Mouse (Mus musculus): ENCODE measurements around the gene Msmb. TPM values are rescaled to one million over a fixed set of nuclear protein-coding genes. Genes with fewer than 3 reads are reported as not detected.
"Not testable (repeated sequence)": the region's sequence is repeated elsewhere in the genome, so short reads cannot be mapped to it uniquely, and the experiment has no call there.

The Msmb gene
- total and polyA plus RNA-seq, 2 experiments from 2014 or later, result not detected

DNA sequence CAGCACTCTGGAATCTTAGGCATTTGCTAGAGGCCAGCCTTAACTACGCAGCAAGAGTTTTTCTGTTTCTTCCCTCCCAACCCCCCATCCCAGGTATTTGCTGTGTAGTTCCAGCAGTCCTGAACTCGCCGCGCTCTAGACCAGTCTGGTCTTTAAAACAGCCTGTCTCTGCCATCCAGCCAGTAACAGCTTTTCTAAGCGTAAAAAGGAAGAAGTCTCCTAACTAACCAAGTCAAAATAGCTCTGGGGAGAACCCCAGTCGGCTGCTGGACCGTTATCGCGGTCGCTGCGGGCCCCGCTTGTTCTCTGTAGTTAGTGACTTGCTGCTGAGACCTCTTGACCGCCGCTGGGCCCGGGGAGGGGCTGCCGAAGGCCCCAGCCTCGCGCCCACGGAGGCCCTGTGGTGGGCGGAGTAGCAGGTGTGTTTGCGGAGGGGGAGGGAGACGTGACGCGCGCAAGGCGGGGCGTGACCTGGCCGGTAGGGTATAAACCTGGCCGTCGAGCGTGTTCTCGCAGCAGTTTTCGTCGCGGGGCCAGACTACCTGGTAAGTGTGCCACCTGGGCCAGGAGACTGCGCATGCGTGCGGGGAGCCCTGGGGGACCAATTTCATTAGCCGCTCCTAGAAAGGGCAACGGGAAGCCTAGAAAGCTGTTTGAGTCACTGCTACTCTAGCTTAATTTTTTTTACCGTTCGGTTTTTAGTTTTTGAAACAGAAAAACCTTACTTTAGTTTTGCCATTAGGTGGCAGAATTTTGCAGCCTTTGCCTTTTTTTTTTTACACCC is 23.6 kb downstream of the Msmb start:
- ATAC-seq (peak; percentile 48), DNase-seq (peak; percentile 18)
- H3K27me3 ChIP-seq (ENCODE audit: insufficient read depth, low read length), result no peaks in the 10 kb centered on the region
- H3K9me3 ChIP-seq (ENCODE audit: low read length), result no peaks in the 10 kb centered on the region
- peak overlapping the region; percentile 57 for H3K9ac ChIP-seq
- H3K4me3 ChIP-seq (ENCODE audit: low read depth, low read length), result peak overlapping the region; percentile 40
- no peaks in the 10 kb centered on the region for H3K36me3 ChIP-seq (ENCODE audit: insufficient read depth)
- peaks cover 13% of the 10 kb centered on the region for H3K4me1 ChIP-seq (ENCODE audit: insufficient read depth)
- TF ChIP-seq CTCF (IDR thresholded peaks at IDR 0.05; ENCODE audit: low read depth), result no peak; the same call in 1 of the 2 replicates
- no peak overlapping the region for H3K27ac ChIP-seq (ENCODE audit: low read depth, low read length)
- 1% methylated on average over 42 of the region's 42 CpGs for WGBS
- H3K4me2 ChIP-seq (ENCODE audit: low read depth), result peak overlapping the region; percentile 93

- Histone ChIP-seq H3K4me2 (ENCODE audit: low read depth) (0 out of 2 replicates have a peak overlapping the region, but pooled peaks have one; percentile 93), H3K27me3 (ENCODE audit: insufficient read depth, low read length) (no peaks in the 10 kb centered on the region), H3K9ac (no peak overlapping the region), H3K9me3 (ENCODE audit: low read length) (no peaks in the 10 kb centered on the region), H3K4me3 (ENCODE audit: low read depth, low read length) (peak overlapping the region; percentile 40), H3K4me1 (ENCODE audit: insufficient read depth) (peaks cover 7% of the 10 kb centered on the region; the same call in 1 of the 2 replicates), H3K36me3 (ENCODE audit: insufficient read depth) (no peaks in the 10 kb centered on the region), H3K27ac (ENCODE audit: low read depth, low read length) (no peak overlapping the region)
- DNase-seq, result no peak
- TF ChIP-seq CTCF (IDR thresholded peaks at IDR 0.05; ENCODE audit: low read depth), result no peak
- ATAC-seq, result no peak
- 79% methylated on average over 2 of the region's 2 CpGs for WGBS
Measured at GRCm38 (mm10) chr14:32166062-32166441, 24.2 kb downstream of the Msmb start.

GRCm38 (mm10) chr14:32166840-32167239 is 25.0 kb downstream of the Msmb start:
- DNase-seq (no peak), ATAC-seq (no peak)
- Histone ChIP-seq H3K9me3 (ENCODE audit: low read length) (no peaks in the 10 kb centered on the region), H3K27me3 (ENCODE audit: insufficient read depth, low read length) (no peaks in the 10 kb centered on the region), H3K27ac (ENCODE audit: low read depth, low read length) (no peak overlapping the region), H3K4me1 (ENCODE audit: insufficient read depth) (peaks cover 6% of the 10 kb centered on the region; the same call in 1 of the 2 replicates), H3K9ac (no peak overlapping the region), H3K4me2 (ENCODE audit: low read depth) (no peak overlapping the region), H3K36me3 (ENCODE audit: insufficient read depth) (no peaks in the 10 kb centered on the region), H3K4me3 (ENCODE audit: low read depth, low read length) (no peak overlapping the region)
- TF ChIP-seq CTCF (IDR thresholded peaks at IDR 0.05; ENCODE audit: low read depth), result no peak
- 73% methylated on average over 1 of the region's 1 CpGs for WGBS

DNA sequence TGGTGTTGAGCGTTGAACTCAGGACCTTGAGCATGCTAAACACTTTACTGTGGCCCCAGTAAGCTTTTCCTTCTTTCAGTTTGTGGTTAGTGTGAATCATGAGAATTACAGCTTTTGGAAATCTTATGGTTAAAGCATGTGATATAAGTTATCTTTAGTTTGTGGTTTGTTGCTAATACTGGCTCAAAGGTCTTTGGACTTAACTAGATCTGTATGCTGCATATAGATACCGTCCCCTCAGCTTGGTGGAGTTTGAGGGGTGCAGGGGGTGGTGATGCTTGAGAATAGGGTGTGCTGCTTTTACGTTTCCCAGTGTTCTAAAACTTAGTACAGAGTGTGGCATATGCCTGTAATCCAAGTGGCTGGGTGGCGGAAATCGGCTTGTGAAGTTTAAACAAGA is 25.5 kb downstream of the Msmb start:
- ATAC-seq, result no peak
- Histone ChIP-seq H3K4me2 (ENCODE audit: low read depth) (no peak overlapping the region), H3K9ac (no peak overlapping the region), H3K27me3 (ENCODE audit: insufficient read depth, low read length) (no peaks in the 10 kb centered on the region), H3K36me3 (ENCODE audit: insufficient read depth) (no peaks in the 10 kb centered on the region), H3K4me1 (ENCODE audit: insufficient read depth) (peaks cover 6% of the 10 kb centered on the region; the same call in 1 of the 2 replicates), H3K27ac (ENCODE audit: low read depth, low read length) (no peak overlapping the region), H3K9me3 (ENCODE audit: low read length) (no peaks in the 10 kb centered on the region), H3K4me3 (ENCODE audit: low read depth, low read length) (no peak overlapping the region)
- no peak for DNase-seq
- no peak for TF ChIP-seq CTCF (IDR thresholded peaks at IDR 0.05; ENCODE audit: low read depth)
- WGBS, result 92% methylated on average over 5 of the region's 5 CpGs

- H3K4me2 ChIP-seq (ENCODE audit: low read depth), result no peak overlapping the region
- H3K4me1 ChIP-seq (ENCODE audit: insufficient read depth), result peaks cover 6% of the 10 kb centered on the region; the same call in 1 of the 2 replicates
- DNase-seq, result no peak
- H3K4me3 ChIP-seq (ENCODE audit: low read depth, low read length), result no peak overlapping the region
- no peaks in the 10 kb centered on the region for H3K27me3 ChIP-seq (ENCODE audit: insufficient read depth, low read length)
- H3K9ac ChIP-seq, result no peak overlapping the region
- H3K27ac ChIP-seq (ENCODE audit: low read depth, low read length), result no peak overlapping the region
- ATAC-seq, result no peak
- 70% methylated on average over 3 of the region's 3 CpGs for WGBS
- peaks cover 12% of the 10 kb centered on the region for H3K36me3 ChIP-seq (ENCODE audit: insufficient read depth)
- no peak for TF ChIP-seq CTCF (IDR thresholded peaks at IDR 0.05; ENCODE audit: low read depth)
- no peaks in the 10 kb centered on the region for H3K9me3 ChIP-seq (ENCODE audit: low read length)
Measured at GRCm38 (mm10) chr14:32168653-32169231, 26.9 kb downstream of the Msmb start.

- Histone ChIP-seq H3K4me1 (ENCODE audit: insufficient read depth) (peaks cover 6% of the 10 kb centered on the region; the same call in 1 of the 2 replicates), H3K4me3 (ENCODE audit: low read depth, low read length) (no peak overlapping the region), H3K27ac (ENCODE audit: low read depth, low read length) (no peak overlapping the region), H3K4me2 (ENCODE audit: low read depth) (no peak overlapping the region), H3K36me3 (ENCODE audit: insufficient read depth) (peaks cover 18% of the 10 kb centered on the region), H3K9me3 (ENCODE audit: low read length) (no peaks in the 10 kb centered on the region), H3K9ac (no peak overlapping the region), H3K27me3 (ENCODE audit: insufficient read depth, low read length) (no peaks in the 10 kb centered on the region)
- DNase-seq (no peak), ATAC-seq (peak; percentile 59; the same call in 1 of the 2 replicates)
- WGBS, result 76% methylated on average over 4 of the region's 4 CpGs
- no peak for TF ChIP-seq CTCF (IDR thresholded peaks at IDR 0.05; ENCODE audit: low read depth)
Measured at GRCm38 (mm10) chr14:32170137-32170536, 28.3 kb downstream of the Msmb start.

DNA sequence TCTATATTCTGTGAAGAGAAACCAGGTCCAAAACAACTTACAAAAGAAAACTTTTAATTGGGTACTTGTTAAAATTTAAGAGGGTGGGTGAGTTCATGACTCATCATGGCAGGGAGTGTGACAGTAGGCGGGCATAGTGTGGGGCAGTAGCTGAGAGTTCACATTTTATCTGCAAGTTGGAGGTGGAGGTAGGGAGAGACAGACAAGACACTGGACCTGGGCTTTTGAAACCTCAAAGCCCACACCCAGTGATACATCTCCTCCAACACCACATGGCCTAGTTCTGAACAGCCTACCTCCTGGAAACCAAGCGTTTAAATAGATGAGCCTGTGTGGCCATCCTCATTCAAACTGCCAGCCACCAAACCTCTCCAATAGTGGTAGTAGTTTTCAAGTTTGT is 33.5 kb downstream of the Msmb start:
- Histone ChIP-seq H3K4me2 (ENCODE audit: low read depth) (no peak overlapping the region), H3K9ac (no peak overlapping the region), H3K27me3 (ENCODE audit: insufficient read depth, low read length) (no peaks in the 10 kb centered on the region), H3K27ac (ENCODE audit: low read depth, low read length) (no peak overlapping the region), H3K36me3 (ENCODE audit: insufficient read depth) (peaks cover 37% of the 10 kb centered on the region), H3K4me1 (ENCODE audit: insufficient read depth) (no peaks in the 10 kb centered on the region), H3K4me3 (ENCODE audit: low read depth, low read length) (no peak overlapping the region), H3K9me3 (ENCODE audit: low read length) (no peaks in the 10 kb centered on the region)
- 92% methylated on average over 2 of the region's 2 CpGs for whole genome bisulfite sequencing
- TF ChIP-seq CTCF (IDR thresholded peaks at IDR 0.05; ENCODE audit: low read depth), result no peak
- no peak for DNase-seq
- ATAC-seq, result no peak

- not testable (repeated sequence) for H3K4me1 ChIP-seq (ENCODE audit: insufficient read depth); DNase-seq; H3K4me2 ChIP-seq (ENCODE audit: low read depth)
Measured at GRCm38 (mm10) chr14:32176590-32176989, 34.8 kb downstream of the Msmb start.

More at GRCm38 (mm10) chr14:32176590-32176989, 34.8 kb downstream of the Msmb start:
- ATAC-seq; H3K4me3 ChIP-seq (ENCODE audit: low read depth, low read length); H3K9ac ChIP-seq; H3K9me3 ChIP-seq (ENCODE audit: low read length); H3K27ac ChIP-seq (ENCODE audit: low read depth, low read length); H3K27me3 ChIP-seq (ENCODE audit: insufficient read depth, low read length): not testable (repeated sequence)
- peaks cover 49% of the 10 kb centered on the region for H3K36me3 ChIP-seq (ENCODE audit: insufficient read depth)
- 89% methylated on average over 4 of the region's 5 CpGs for WGBS
